Mouse (Mus musculus): Measurements from ENCODE around the gene BC051142. TPM values are rescaled to one million over a fixed set of nuclear protein-coding genes. Genes with fewer than 3 reads are reported as not detected.
A peak's percentile ranks its signal among the peaks of the same experiment; 100 is the strongest.
"Not testable (repeated sequence)": the region's sequence is repeated elsewhere in the genome, so short reads cannot be mapped to it uniquely, and the experiment has no call there.

Gene BC051142
- polyA plus RNA-seq, 1 experiment from 2014 or later, result 4.1 TPM

GRCm38 (mm10) chr17:34437120-34437519 is 38.5 kb downstream of the BC051142 start:
- no peak for DNase-seq (ENCODE audit: low spot score)
- H3K27me3 ChIP-seq (ENCODE audit: control insufficient read depth, insufficient read depth, low read length), result no peaks in the 10 kb centered on the region
- H3K4me2 ChIP-seq (replicated peaks; ENCODE audit: low read depth, low read length), result no peak overlapping the region
- no peak for ATAC-seq (ENCODE audit: low FRiP score)
- WGBS, result 72% methylated on average over 4 of the region's 4 CpGs
- H3K4me3 ChIP-seq (ENCODE audit: low read depth, low read length), result no peak overlapping the region
- no peaks in the 10 kb centered on the region for H3K4me1 ChIP-seq (replicated peaks; ENCODE audit: control insufficient read depth, insufficient read depth, low read length)
- H3K9ac ChIP-seq (ENCODE audit: low read depth, low read length), result no peak overlapping the region
- no peaks in the 10 kb centered on the region for H3K36me3 ChIP-seq (ENCODE audit: control insufficient read depth, insufficient read depth, low read length)
- H3K27ac ChIP-seq (ENCODE audit: low read depth, low read length), result no peak overlapping the region
- no peaks in the 10 kb centered on the region for H3K9me3 ChIP-seq (ENCODE audit: control insufficient read depth, low read length)

GRCm38 (mm10) chr17:34437606-34438005 is 39.0 kb downstream of the BC051142 start:
- Histone ChIP-seq H3K4me3 (ENCODE audit: low read depth, low read length) (no peak overlapping the region), H3K9ac (ENCODE audit: low read depth, low read length) (no peak overlapping the region), H3K4me2 (replicated peaks; ENCODE audit: low read depth, low read length) (no peak overlapping the region), H3K36me3 (ENCODE audit: control insufficient read depth, insufficient read depth, low read length) (no peaks in the 10 kb centered on the region), H3K9me3 (ENCODE audit: control insufficient read depth, low read length) (no peaks in the 10 kb centered on the region), H3K27ac (ENCODE audit: low read depth, low read length) (no peak overlapping the region), H3K27me3 (ENCODE audit: control insufficient read depth, insufficient read depth, low read length) (no peaks in the 10 kb centered on the region), H3K4me1 (replicated peaks; ENCODE audit: control insufficient read depth, insufficient read depth, low read length) (no peaks in the 10 kb centered on the region)
- ATAC-seq (ENCODE audit: low FRiP score) (no peak), DNase-seq (ENCODE audit: low spot score) (no peak)
- 70% methylated on average over 7 of the region's 7 CpGs for WGBS

GRCm38 (mm10) chr17:34438588-34438987 is 40.0 kb downstream of the BC051142 start:
- no peak for DNase-seq (ENCODE audit: low spot score)

GRCm38 (mm10) chr17:34439795-34440194 is 41.2 kb downstream of the BC051142 start:
- DNase-seq (ENCODE audit: low spot score) (peak; percentile 29), ATAC-seq (ENCODE audit: low FRiP score) (no peak)
- no peak overlapping the region for H3K4me2 ChIP-seq (replicated peaks; ENCODE audit: low read depth, low read length)
- 61% methylated on average over 3 of the region's 3 CpGs for WGBS
- H3K4me3 ChIP-seq (ENCODE audit: low read depth, low read length), result no peak overlapping the region
- H3K27me3 ChIP-seq (ENCODE audit: control insufficient read depth, insufficient read depth, low read length), result no peaks in the 10 kb centered on the region
- H3K4me1 ChIP-seq (replicated peaks; ENCODE audit: control insufficient read depth, insufficient read depth, low read length), result no peaks in the 10 kb centered on the region
- no peaks in the 10 kb centered on the region for H3K36me3 ChIP-seq (ENCODE audit: control insufficient read depth, insufficient read depth, low read length)
- H3K9me3 ChIP-seq (ENCODE audit: control insufficient read depth, low read length), result no peaks in the 10 kb centered on the region
- no peak overlapping the region for H3K9ac ChIP-seq (ENCODE audit: low read depth, low read length)
- H3K27ac ChIP-seq (ENCODE audit: low read depth, low read length), result no peak overlapping the region

More at GRCm38 (mm10) chr17:34438588-34438987, 40.0 kb downstream of the BC051142 start:
- no peaks in the 10 kb centered on the region for H3K36me3 ChIP-seq (ENCODE audit: control insufficient read depth, insufficient read depth, low read length)
- no peak overlapping the region for H3K27ac ChIP-seq (ENCODE audit: low read depth, low read length)
- WGBS, result 64% methylated on average over 1 of the region's 1 CpGs
- H3K9me3 ChIP-seq (ENCODE audit: control insufficient read depth, low read length), result no peaks in the 10 kb centered on the region
- H3K9ac ChIP-seq (ENCODE audit: low read depth, low read length), result no peak overlapping the region
- H3K4me2 ChIP-seq (replicated peaks; ENCODE audit: low read depth, low read length), result no peak overlapping the region
- H3K27me3 ChIP-seq (ENCODE audit: control insufficient read depth, insufficient read depth, low read length), result no peaks in the 10 kb centered on the region
- H3K4me3 ChIP-seq (ENCODE audit: low read depth, low read length), result no peak overlapping the region
- no peaks in the 10 kb centered on the region for H3K4me1 ChIP-seq (replicated peaks; ENCODE audit: control insufficient read depth, insufficient read depth, low read length)
- ATAC-seq (ENCODE audit: low FRiP score), result no peak

GRCm38 (mm10) chr17:34441990-34442389 is 43.4 kb downstream of the BC051142 start:
- H3K36me3 ChIP-seq (ENCODE audit: control insufficient read depth, insufficient read depth, low read length), result no peaks in the 10 kb centered on the region
- no peak overlapping the region for H3K4me2 ChIP-seq (replicated peaks; ENCODE audit: low read depth, low read length)
- no peaks in the 10 kb centered on the region for H3K27me3 ChIP-seq (ENCODE audit: control insufficient read depth, insufficient read depth, low read length)
- 85% methylated on average over 6 of the region's 7 CpGs for WGBS
- no peak overlapping the region for H3K27ac ChIP-seq (ENCODE audit: low read depth, low read length)
- no peaks in the 10 kb centered on the region for H3K4me1 ChIP-seq (replicated peaks; ENCODE audit: control insufficient read depth, insufficient read depth, low read length)
- ATAC-seq (ENCODE audit: low FRiP score) (no peak), DNase-seq (ENCODE audit: low spot score) (no peak)
- no peaks in the 10 kb centered on the region for H3K9me3 ChIP-seq (ENCODE audit: control insufficient read depth, low read length)
- H3K4me3 ChIP-seq (ENCODE audit: low read depth, low read length), result no peak overlapping the region
- H3K9ac ChIP-seq (ENCODE audit: low read depth, low read length), result no peak overlapping the region

- H3K36me3 ChIP-seq (ENCODE audit: control insufficient read depth, insufficient read depth, low read length), result no peaks in the 10 kb centered on the region
- ATAC-seq (ENCODE audit: low FRiP score) (no peak), DNase-seq (ENCODE audit: low spot score) (no peak)
- H3K4me2 ChIP-seq (replicated peaks; ENCODE audit: low read depth, low read length), result no peak overlapping the region
- H3K9ac ChIP-seq (ENCODE audit: low read depth, low read length), result no peak overlapping the region
- H3K9me3 ChIP-seq (ENCODE audit: control insufficient read depth, low read length), result no peaks in the 10 kb centered on the region
- WGBS, result 59% methylated on average over 6 of the region's 6 CpGs
- H3K27me3 ChIP-seq (ENCODE audit: control insufficient read depth, insufficient read depth, low read length), result no peaks in the 10 kb centered on the region
- H3K4me3 ChIP-seq (ENCODE audit: low read depth, low read length), result no peak overlapping the region
- no peaks in the 10 kb centered on the region for H3K4me1 ChIP-seq (replicated peaks; ENCODE audit: control insufficient read depth, insufficient read depth, low read length)
- H3K27ac ChIP-seq (ENCODE audit: low read depth, low read length), result no peak overlapping the region
Measured at GRCm38 (mm10) chr17:34448473-34449041, 49.9 kb downstream of the BC051142 start.

GRCm38 (mm10) chr17:34457668-34458067 is 59.0 kb downstream of the BC051142 start:
- Histone ChIP-seq H3K4me2 (replicated peaks; ENCODE audit: low read depth, low read length) (no peak overlapping the region), H3K36me3 (ENCODE audit: control insufficient read depth, insufficient read depth, low read length) (no peaks in the 10 kb centered on the region), H3K4me1 (replicated peaks; ENCODE audit: control insufficient read depth, insufficient read depth, low read length) (no peaks in the 10 kb centered on the region), H3K4me3 (ENCODE audit: low read depth, low read length) (no peak overlapping the region), H3K27ac (ENCODE audit: low read depth, low read length) (no peak overlapping the region), H3K27me3 (ENCODE audit: control insufficient read depth, insufficient read depth, low read length) (no peaks in the 10 kb centered on the region), H3K9me3 (ENCODE audit: control insufficient read depth, low read length) (no peaks in the 10 kb centered on the region), H3K9ac (ENCODE audit: low read depth, low read length) (no peak overlapping the region)
- ATAC-seq (ENCODE audit: low FRiP score), result no peak
- DNase-seq (ENCODE audit: low spot score), result no peak
- 82% methylated on average over 4 of the region's 4 CpGs for WGBS

- H3K27ac ChIP-seq (ENCODE audit: low read depth, low read length), result no peak overlapping the region
- H3K36me3 ChIP-seq (ENCODE audit: control insufficient read depth, insufficient read depth, low read length), result no peaks in the 10 kb centered on the region
- 96% methylated on average over 3 of the region's 3 CpGs for WGBS
Measured at GRCm38 (mm10) chr17:34459255-34459654, 60.6 kb downstream of the BC051142 start.

GRCm38 (mm10) chr17:34465906-34466305 is 67.3 kb downstream of the BC051142 start:
- DNase-seq (ENCODE audit: low spot score); H3K9ac ChIP-seq (ENCODE audit: low read depth, low read length); H3K27me3 ChIP-seq (ENCODE audit: control insufficient read depth, insufficient read depth, low read length); H3K4me1 ChIP-seq (replicated peaks; ENCODE audit: control insufficient read depth, insufficient read depth, low read length); ATAC-seq (ENCODE audit: low FRiP score); H3K27ac ChIP-seq (ENCODE audit: low read depth, low read length); H3K4me2 ChIP-seq (replicated peaks; ENCODE audit: low read depth, low read length); H3K9me3 ChIP-seq (ENCODE audit: control insufficient read depth, low read length); H3K4me3 ChIP-seq (ENCODE audit: low read depth, low read length); H3K36me3 ChIP-seq (ENCODE audit: control insufficient read depth, insufficient read depth, low read length): not testable (repeated sequence)

More at GRCm38 (mm10) chr17:34459255-34459654, 60.6 kb downstream of the BC051142 start:
- no peak overlapping the region for H3K9ac ChIP-seq (ENCODE audit: low read depth, low read length)
- H3K4me2 ChIP-seq (replicated peaks; ENCODE audit: low read depth, low read length), result no peak overlapping the region
- ATAC-seq (ENCODE audit: low FRiP score) (no peak), DNase-seq (ENCODE audit: low spot score) (no peak)
- no peaks in the 10 kb centered on the region for H3K27me3 ChIP-seq (ENCODE audit: control insufficient read depth, insufficient read depth, low read length)
- no peaks in the 10 kb centered on the region for H3K4me1 ChIP-seq (replicated peaks; ENCODE audit: control insufficient read depth, insufficient read depth, low read length)
- no peaks in the 10 kb centered on the region for H3K9me3 ChIP-seq (ENCODE audit: control insufficient read depth, low read length)
- no peak overlapping the region for H3K4me3 ChIP-seq (ENCODE audit: low read depth, low read length)

All from hindbrain, embryonic 11.5 days (tissue).